Mouse (Mus musculus): ENCODE results near the gene Atp6v0e2. TPM values are rescaled to one million over a fixed set of nuclear protein-coding genes. Genes with fewer than 3 reads are reported as not detected.

The Atp6v0e2 gene
- 9.1 TPM for polyA plus RNA-seq (2014; fragmentation: Illumina TruSeq; extraction: RNeasy Lipid Tissue Mini Kit (QIAGEN cat#74804); ENCODE audit: low read depth, low replicate concordance)

GRCm38 (mm10) chr6:48537105-48537954, at the start of gene Atp6v0e2:
Gene Atp6v0e2, plus strand, starts transcription at chr6:48537615.

GRCm38 (mm10) chr6:48554280-48555103, 17.1 kb downstream of the Atp6v0e2 start, which contains the start of gene Lrrc61:
Gene Lrrc61, plus strand, starts transcription at chr6:48554796.

GRCm38 (mm10) chr6:48572572-48573061, 35.2 kb downstream of the Atp6v0e2 start, which contains the start of gene Rarres2:
Gene Rarres2, minus strand, starts transcription at chr6:48572789.

GRCm38 (mm10) chr6:48589194-48589750, 51.9 kb downstream of the Atp6v0e2 start, which contains the start of gene Gm45021:
Gene Gm45021, plus strand, starts transcription at chr6:48589610.

Other genes with a start within 250 kb of the Atp6v0e2 start
- gene Krba1, start 142.0 kb upstream of the Atp6v0e2 start, polyA plus RNA-seq (2014; fragmentation: Illumina TruSeq; extraction: RNeasy Lipid Tissue Mini Kit (QIAGEN cat#74804); ENCODE audit: low read depth, low replicate concordance) = 9.1 TPM
- 0.83 TPM for gene Zfp467, start 91.8 kb upstream of the Atp6v0e2 start, polyA plus RNA-seq (2014; fragmentation: Illumina TruSeq; extraction: RNeasy Lipid Tissue Mini Kit (QIAGEN cat#74804); ENCODE audit: low read depth, low replicate concordance)
- gene Sspo, start 89.4 kb upstream of the Atp6v0e2 start, polyA plus RNA-seq (2014; fragmentation: Illumina TruSeq; extraction: RNeasy Lipid Tissue Mini Kit (QIAGEN cat#74804); ENCODE audit: low read depth, low replicate concordance) = not detected
- gene Lrrc61, start 17.2 kb downstream of the Atp6v0e2 start, polyA plus RNA-seq (2014; fragmentation: Illumina TruSeq; extraction: RNeasy Lipid Tissue Mini Kit (QIAGEN cat#74804); ENCODE audit: low read depth, low replicate concordance) = 16.8 TPM
- gene Rarres2, start 35.2 kb downstream of the Atp6v0e2 start, polyA plus RNA-seq (2014; fragmentation: Illumina TruSeq; extraction: RNeasy Lipid Tissue Mini Kit (QIAGEN cat#74804); ENCODE audit: low read depth, low replicate concordance) = 2.2 TPM
- not detected for gene Gm45021, start 52.0 kb downstream of the Atp6v0e2 start, polyA plus RNA-seq (2014; fragmentation: Illumina TruSeq; extraction: RNeasy Lipid Tissue Mini Kit (QIAGEN cat#74804); ENCODE audit: low read depth, low replicate concordance)
- gene Repin1, start 56.3 kb downstream of the Atp6v0e2 start, polyA plus RNA-seq (2014; fragmentation: Illumina TruSeq; extraction: RNeasy Lipid Tissue Mini Kit (QIAGEN cat#74804); ENCODE audit: low read depth, low replicate concordance) = 3.5 TPM
- not detected for gene Gm44965, start 56.3 kb downstream of the Atp6v0e2 start, polyA plus RNA-seq (2014; fragmentation: Illumina TruSeq; extraction: RNeasy Lipid Tissue Mini Kit (QIAGEN cat#74804); ENCODE audit: low read depth, low replicate concordance)
- gene Zfp775, start 64.4 kb downstream of the Atp6v0e2 start, polyA plus RNA-seq (2014; fragmentation: Illumina TruSeq; extraction: RNeasy Lipid Tissue Mini Kit (QIAGEN cat#74804); ENCODE audit: low read depth, low replicate concordance) = 0.14 TPM
- 0.06 TPM for gene AI854703, start 89.1 kb downstream of the Atp6v0e2 start, polyA plus RNA-seq (2014; fragmentation: Illumina TruSeq; extraction: RNeasy Lipid Tissue Mini Kit (QIAGEN cat#74804); ENCODE audit: low read depth, low replicate concordance)
- gene Gimap8, start 109.6 kb downstream of the Atp6v0e2 start, polyA plus RNA-seq (2014; fragmentation: Illumina TruSeq; extraction: RNeasy Lipid Tissue Mini Kit (QIAGEN cat#74804); ENCODE audit: low read depth, low replicate concordance) = 0.24 TPM
- gene Gimap9, start 138.5 kb downstream of the Atp6v0e2 start, polyA plus RNA-seq (2014; fragmentation: Illumina TruSeq; extraction: RNeasy Lipid Tissue Mini Kit (QIAGEN cat#74804); ENCODE audit: low read depth, low replicate concordance) = 0.50 TPM
- 2.3 TPM for gene Gimap4, start 146.9 kb downstream of the Atp6v0e2 start, polyA plus RNA-seq (2014; fragmentation: Illumina TruSeq; extraction: RNeasy Lipid Tissue Mini Kit (QIAGEN cat#74804); ENCODE audit: low read depth, low replicate concordance)
- gene Gimap6, start 170.6 kb downstream of the Atp6v0e2 start, polyA plus RNA-seq (2014; fragmentation: Illumina TruSeq; extraction: RNeasy Lipid Tissue Mini Kit (QIAGEN cat#74804); ENCODE audit: low read depth, low replicate concordance) = 1.6 TPM
- not detected for gene Gm28053, start 181.0 kb downstream of the Atp6v0e2 start, polyA plus RNA-seq (2014; fragmentation: Illumina TruSeq; extraction: RNeasy Lipid Tissue Mini Kit (QIAGEN cat#74804); ENCODE audit: low read depth, low replicate concordance)
- gene Gimap7, start 181.0 kb downstream of the Atp6v0e2 start, polyA plus RNA-seq (2014; fragmentation: Illumina TruSeq; extraction: RNeasy Lipid Tissue Mini Kit (QIAGEN cat#74804); ENCODE audit: low read depth, low replicate concordance) = not detected
- not detected for gene Gimap1, start 201.4 kb downstream of the Atp6v0e2 start, polyA plus RNA-seq (2014; fragmentation: Illumina TruSeq; extraction: RNeasy Lipid Tissue Mini Kit (QIAGEN cat#74804); ENCODE audit: low read depth, low replicate concordance)
- gene Gimap5, start 208.6 kb downstream of the Atp6v0e2 start, polyA plus RNA-seq (2014; fragmentation: Illumina TruSeq; extraction: RNeasy Lipid Tissue Mini Kit (QIAGEN cat#74804); ENCODE audit: low read depth, low replicate concordance) = 0.28 TPM
- 0.25 TPM for gene Gimap3, start 233.2 kb downstream of the Atp6v0e2 start, polyA plus RNA-seq (2014; fragmentation: Illumina TruSeq; extraction: RNeasy Lipid Tissue Mini Kit (QIAGEN cat#74804); ENCODE audit: low read depth, low replicate concordance)